Mouse (Mus musculus) adrenal gland, adult 18-20 months (tissue): ENCODE data around the gene Tead2. TPM values are rescaled to one million over a fixed set of nuclear protein-coding genes. Genes with fewer than 3 reads are reported as not detected.

Experiments
- DNase-seq, 2 experiments: peaks; one replicate each; pipeline ENCODE4 v3.0.0; 2021 to 2022; ENCODE audit warnings: low spot score in 2 of 2
- total RNA-seq, 2 experiments: library from RNA; stranded (reverse); gene quantifications; 1 replicate in 1 of 2; 2 replicates in 1 of 2; pipeline ENCODE4 v1.2.3; 2021

Gene Tead2
- total RNA-seq, 2 experiments from 2014 or later, result 8.5 to 11.7 TPM

GRCm38 (mm10) chr7:45191161-45191560 lies 24.4 kb upstream of the Tead2 start:
- no peak for DNase-seq

GRCm38 (mm10) chr7:45191803-45192363 lies 23.7 kb upstream of the Tead2 start:
- DNase-seq, result no peak

- DNase-seq, result no peak
Measured at GRCm38 (mm10) chr7:45192585-45193310, 22.8 kb upstream of the Tead2 start.

GRCm38 (mm10) chr7:45193406-45193805 lies 22.1 kb upstream of the Tead2 start:
- DNase-seq, result no peak

GRCm38 (mm10) chr7:45193871-45194785 lies 21.4 kb upstream of the Tead2 start:
- no peak for DNase-seq

- DNase-seq, result no peak
Measured at GRCm38 (mm10) chr7:45195341-45196175, 20.0 kb upstream of the Tead2 start.

GRCm38 (mm10) chr7:45196176-45196535 lies 19.4 kb upstream of the Tead2 start:
- no peak for DNase-seq

GRCm38 (mm10) chr7:45196994-45197393 lies 18.6 kb upstream of the Tead2 start:
- no peak for DNase-seq

GRCm38 (mm10) chr7:45198435-45198834 lies 17.1 kb upstream of the Tead2 start:
- peak; percentile 59 to 64 for DNase-seq

- DNase-seq, result no peak
Measured at GRCm38 (mm10) chr7:45198961-45199360, 16.6 kb upstream of the Tead2 start.

GRCm38 (mm10) chr7:45202654-45203053 lies 12.9 kb upstream of the Tead2 start:
- DNase-seq, result no peak

- DNase-seq, result peak; percentile 70 to 75
Measured at GRCm38 (mm10) chr7:45204380-45205143, 11.0 kb upstream of the Tead2 start, which contains the start of gene Ccdc155. Ccdc155 (minus strand) TSS chr7:45204892.

GRCm38 (mm10) chr7:45208260-45208659 lies 7.3 kb upstream of the Tead2 start:
- DNase-seq, result no peak

GRCm38 (mm10) chr7:45211070-45211469 lies 4.5 kb upstream of the Tead2 start:
- no peak for DNase-seq

GRCm38 (mm10) chr7:45211851-45212251 lies 3.7 kb upstream of the Tead2 start, which contains the start of gene Dkkl1:
Dkkl1 (minus strand) TSS chr7:45212147.
- DNase-seq, result no peak

- no peak for DNase-seq
Measured at GRCm38 (mm10) chr7:45212356-45212755, 3.2 kb upstream of the Tead2 start.

GRCm38 (mm10) chr7:45213708-45214107 lies 1.8 kb upstream of the Tead2 start:
- DNase-seq, result no peak

- DNase-seq, result peak; percentile 28 to 49
Measured at GRCm38 (mm10) chr7:45216442-45217183, 1.1 kb downstream of the Tead2 start.

GRCm38 (mm10) chr7:45221680-45222079 lies 6.1 kb downstream of the Tead2 start:
- DNase-seq, result no peak
